Mouse (Mus musculus) testis, adult 2 months (tissue): ENCODE data around the gene Pop4. TPM values are rescaled to one million over a fixed set of nuclear protein-coding genes. Genes with fewer than 3 reads are reported as not detected.

Experiments used
- H3K27ac ChIP-seq: fragments of 200-500 bp; 2 replicates; pipeline ENCODE4 v1.5.1; 2012; ENCODE audit warnings: low read depth, low read length; ENCODE audit not compliant: control insufficient read depth, insufficient read depth
- H3K27me3 ChIP-seq: fragments of 200-500 bp; 2 replicates; pipeline ENCODE4 v1.6.1; 2012; ENCODE audit warnings: mild to moderate bottlenecking, low read length, moderate library complexity; ENCODE audit not compliant: control insufficient read depth, insufficient read depth
- H3K36me3 ChIP-seq: fragments of 200-500 bp; 2 replicates; pipeline ENCODE4 v1.6.1; 2012; ENCODE audit warnings: mild to moderate bottlenecking, low read length; ENCODE audit not compliant: control insufficient read depth, insufficient read depth
- H3K4me1 ChIP-seq: fragments of 200-500 bp; 2 replicates; pipeline ENCODE4 v1.6.1; 2012; ENCODE audit warnings: low read length; ENCODE audit not compliant: control insufficient read depth, insufficient read depth
- H3K4me3 ChIP-seq: fragments of 200-500 bp; 2 replicates; pipeline ENCODE4 v1.5.1; 2012; ENCODE audit warnings: low read depth, mild to moderate bottlenecking, low read length, moderate library complexity, mixed read lengths; ENCODE audit not compliant: control insufficient read depth
- CTCF ChIP-seq: fragments of 200-500 bp; IDR thresholded peaks from 2 replicates; pipeline ENCODE4 v1.5.1; 2012; ENCODE audit warnings: low read depth, mild to moderate bottlenecking, inconsistent platforms, low read length, moderate library complexity; ENCODE audit not compliant: control insufficient read depth, insufficient read depth, insufficient replicate concordance
- POLR2A ChIP-seq: fragments of 200-500 bp; IDR thresholded peaks from 2 replicates; pipeline ENCODE4 v1.6.1; 2012; ENCODE audit warnings: low read depth, mild to moderate bottlenecking, inconsistent platforms, low read length, moderate library complexity; ENCODE audit not compliant: control insufficient read depth
- polyA plus RNA-seq: library from polyadenylated mRNA; depleted of rRNA; stranded (reverse); fragments of >200 nt; gene quantifications from 2 replicates; pipeline ENCODE4 v1.2.3, GENCODE M21; 2012; rRNA removed

Gene Pop4
- polyA plus RNA-seq, 1 experiment: 12.5 TPM

- no peaks in the 10 kb centered on the region for H3K27me3 ChIP-seq
- TF ChIP-seq CTCF: no peak
- no peak for TF ChIP-seq POLR2A
Observed at GRCm38 (mm10) chr7:38219526-38219925, 51.7 kb downstream of the Pop4 start.

GRCm38 (mm10) chr7:38218631-38219367, 52.4 kb downstream of the Pop4 start:
- TF ChIP-seq CTCF (no peak), POLR2A (no peak)
- H3K4me3 ChIP-seq: no peak overlapping the region
- H3K4me1 ChIP-seq: peaks cover 4% of the 10 kb centered on the region
- no peaks in the 10 kb centered on the region for H3K27me3 ChIP-seq
- H3K36me3 ChIP-seq: no peaks in the 10 kb centered on the region
- no peak overlapping the region; the same call in 1 of the 2 replicates for H3K27ac ChIP-seq

More at GRCm38 (mm10) chr7:38219526-38219925, 51.7 kb downstream of the Pop4 start:
- Histone ChIP-seq H3K4me1 (peaks cover 4% of the 10 kb centered on the region), H3K4me3 (no peak overlapping the region), H3K27ac (no peak overlapping the region; the same call in 1 of the 2 replicates), H3K36me3 (no peaks in the 10 kb centered on the region)

GRCm38 (mm10) chr7:38217417-38218171, 53.6 kb downstream of the Pop4 start:
- H3K4me1 ChIP-seq: peaks cover 4% of the 10 kb centered on the region
- no peaks in the 10 kb centered on the region for H3K36me3 ChIP-seq
- no peak overlapping the region for H3K4me3 ChIP-seq
- TF ChIP-seq POLR2A (no peak), CTCF (no peak)
- no peaks in the 10 kb centered on the region for H3K27me3 ChIP-seq
- peak overlapping the region; percentile 61; the same call in 1 of the 2 replicates for H3K27ac ChIP-seq

GRCm38 (mm10) chr7:38215697-38216096, 55.5 kb downstream of the Pop4 start:
- TF ChIP-seq CTCF (no peak), POLR2A (no peak)
- Histone ChIP-seq H3K27ac (no peak overlapping the region), H3K27me3 (no peaks in the 10 kb centered on the region), H3K4me3 (no peak overlapping the region), H3K4me1 (peaks cover 2% of the 10 kb centered on the region), H3K36me3 (no peaks in the 10 kb centered on the region)

- no peak overlapping the region for H3K4me3 ChIP-seq
- no peak overlapping the region for H3K27ac ChIP-seq
- H3K36me3 ChIP-seq: no peaks in the 10 kb centered on the region
- TF ChIP-seq CTCF: no peak
- TF ChIP-seq POLR2A: no peak
- peaks cover 2% of the 10 kb centered on the region for H3K4me1 ChIP-seq
- H3K27me3 ChIP-seq: no peaks in the 10 kb centered on the region
Observed at GRCm38 (mm10) chr7:38215281-38215680, 55.9 kb downstream of the Pop4 start.

GRCm38 (mm10) chr7:38214473-38215214, 56.6 kb downstream of the Pop4 start:
- no peak overlapping the region for H3K4me3 ChIP-seq
- peaks cover 2% of the 10 kb centered on the region for H3K4me1 ChIP-seq
- no peaks in the 10 kb centered on the region for H3K36me3 ChIP-seq
- H3K27me3 ChIP-seq: no peaks in the 10 kb centered on the region
- no peak overlapping the region for H3K27ac ChIP-seq
- TF ChIP-seq CTCF (no peak), POLR2A (no peak)

- no peak for TF ChIP-seq CTCF
- TF ChIP-seq POLR2A: no peak
- no peaks in the 10 kb centered on the region for H3K27me3 ChIP-seq
- no peak overlapping the region for H3K27ac ChIP-seq
- no peak overlapping the region for H3K4me3 ChIP-seq
- no peaks in the 10 kb centered on the region for H3K36me3 ChIP-seq
- peaks cover 2% of the 10 kb centered on the region for H3K4me1 ChIP-seq
Observed at GRCm38 (mm10) chr7:38212651-38213062, 58.6 kb downstream of the Pop4 start.

Other genes with a start within 250 kb of the Pop4 start
- gene Uri1, start 247.9 kb downstream of the Pop4 start, polyA plus RNA-seq: 50.4 and 59.4 TPM in 2 replicates
- 5.7 and 5.9 TPM in 2 replicates for gene Ccne1, start 163.9 kb downstream of the Pop4 start, polyA plus RNA-seq
- 1.9 and 3.1 TPM in 2 replicates for gene 1600014C10Rik, start 88.2 kb downstream of the Pop4 start, polyA plus RNA-seq
- 2.7 and 2.8 TPM in 2 replicates for gene Plekhf1, start 43.4 kb downstream of the Pop4 start, polyA plus RNA-seq